In the genomic region with DNA sequence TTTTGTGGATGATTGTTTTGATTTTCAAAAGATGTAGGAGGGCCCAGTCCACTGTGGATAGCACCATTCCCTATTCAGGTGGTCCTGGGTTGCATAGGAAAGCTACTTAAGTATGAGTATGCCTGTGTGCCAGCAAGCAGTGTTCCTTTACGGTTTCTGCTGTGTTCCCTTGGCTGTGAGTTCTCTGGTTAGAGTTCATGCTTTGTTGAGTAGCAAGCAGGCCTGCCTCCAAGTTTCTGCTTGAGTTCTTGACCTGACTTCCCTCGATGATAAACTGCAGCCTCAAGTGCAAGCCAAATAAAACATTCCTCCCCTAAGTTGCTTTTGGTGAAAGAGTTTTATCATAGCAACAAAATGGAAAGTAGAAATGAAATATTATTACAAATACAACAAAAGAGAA, we compare ENCODE assay signal across 15 mouse cellular contexts.
DNase-seq lines count a peak whose midpoint lies in the region; ATAC-seq and TF ChIP-seq lines count a peak whose summit lies in the region.
"Had no signal": no experiment of that assay in that cellular context is flagged by ENCODE, and none has a peak within 500 bp of the region (broad histone marks: within the 10 kb centered on the region; RNA-seq: fewer than 3 reads in every experiment).

No protein-coding gene starts in this region.

- WGBS in kidney, embryonic 16.5 days, result 32% methylated on average over 2 of the region's 2 CpGs
- WGBS in forebrain, embryonic 12.5 days, result 78% methylated on average over 2 of the region's 2 CpGs
- WGBS in cerebellum, adult 2 months, result 14% methylated on average over 2 of the region's 2 CpGs

- no peak overlapping the region for H3K4me2 ChIP-seq in kidney, embryonic 16.5 days (replicated peaks; ENCODE audit: low read depth, low read length)
- H3K4me2 ChIP-seq in forebrain, embryonic 12.5 days, result no peak overlapping the region
- H3K4me2 ChIP-seq: embryonic facial prominence, embryonic 12.5 days; liver, embryonic 13.5 days had no signal

- no peaks in the 10 kb centered on the region for H3K36me3 ChIP-seq in kidney, embryonic 16.5 days (ENCODE audit: insufficient read depth, low read length)
- H3K36me3 ChIP-seq in forebrain, embryonic 12.5 days (replicated peaks), result no peaks in the 10 kb centered on the region
- H3K36me3 ChIP-seq: embryonic facial prominence, embryonic 12.5 days; liver, embryonic 13.5 days had no signal

- ATAC-seq in kidney, embryonic 16.5 days (ENCODE audit: low FRiP score, low TSS enrichment), result peak; percentile 69; the same call in 1 of the 2 replicates
- no peak for ATAC-seq in forebrain, embryonic 12.5 days (ENCODE audit: low FRiP score)
- ATAC-seq: forebrain, embryonic 14.5 days; intestine, embryonic 16.5 days; Patski had no signal

- H3K27ac ChIP-seq in kidney, embryonic 16.5 days (ENCODE audit: low read length), result no peak overlapping the region
- H3K27ac ChIP-seq in forebrain, embryonic 12.5 days, result no peak overlapping the region
- H3K27ac ChIP-seq in cerebellum, adult 2 months (ENCODE audit: insufficient read depth, low read length), result no peak overlapping the region
- H3K27ac ChIP-seq: embryonic facial prominence, embryonic 12.5 days; liver, embryonic 13.5 days had no signal

- H3K4me1 ChIP-seq in kidney, embryonic 16.5 days (ENCODE audit: insufficient read depth, low read length), result no peaks in the 10 kb centered on the region
- no peaks in the 10 kb centered on the region for H3K4me1 ChIP-seq in forebrain, embryonic 12.5 days
- no peaks in the 10 kb centered on the region for H3K4me1 ChIP-seq in cerebellum, adult 2 months (ENCODE audit: control insufficient read depth, insufficient read depth, low read length)
- H3K4me1 ChIP-seq: embryonic facial prominence, embryonic 12.5 days; liver, embryonic 13.5 days had no signal

- H3K9me3 ChIP-seq in kidney, embryonic 16.5 days (ENCODE audit: low read length), result no peaks in the 10 kb centered on the region
- no peaks in the 10 kb centered on the region for H3K9me3 ChIP-seq in forebrain, embryonic 12.5 days
- H3K9me3 ChIP-seq: embryonic facial prominence, embryonic 12.5 days; liver, embryonic 13.5 days had no signal

- intact Hi-C loops in heart, postnatal 10 days (cut with DNase I), result no loop called here

- no peak for TF ChIP-seq POLR2A in cerebellum, adult 2 months (IDR thresholded peaks at IDR 0.05; ENCODE audit: borderline replicate concordance, insufficient read depth, low read length)

- peak; percentile 6 for DNase-seq in ovary, postnatal 36 days (ENCODE audit: low spot score)
- DNase-seq in ovary, postnatal 14 days (ENCODE audit: low spot score), result no peak
- peak; percentile 33 to 39 for DNase-seq in heart, postnatal 10 days
- DNase-seq in layer of hippocampus, postnatal 36 days, result no peak
- no peak for DNase-seq in cerebellum, adult 2 months
- DNase-seq: cerebellum, adult 8-10 months; liver, embryonic 13.5 days; thymus, postnatal 14 days had no signal

- TF ChIP-seq CTCF in cerebellum, adult 2 months (IDR thresholded peaks at IDR 0.05; ENCODE audit: borderline replicate concordance, insufficient read depth, low read depth, low read length), result no peak

- no peak overlapping the region for H3K4me3 ChIP-seq in kidney, embryonic 16.5 days (ENCODE audit: low read length)
- H3K4me3 ChIP-seq in forebrain, embryonic 12.5 days (replicated peaks), result no peak overlapping the region
- no peak overlapping the region for H3K4me3 ChIP-seq in cerebellum, adult 2 months (replicated peaks; ENCODE audit: insufficient read depth, low read depth, low read length)
- H3K4me3 ChIP-seq: embryonic facial prominence, embryonic 12.5 days; liver, embryonic 13.5 days had no signal

- H3K27me3 ChIP-seq in kidney, embryonic 16.5 days (ENCODE audit: insufficient read depth, low read length), result no peaks in the 10 kb centered on the region
- H3K27me3 ChIP-seq in forebrain, embryonic 12.5 days, result no peaks in the 10 kb centered on the region
- no peaks in the 10 kb centered on the region for H3K27me3 ChIP-seq in cerebellum, adult 2 months (ENCODE audit: control insufficient read depth, insufficient read depth, low read length)
- H3K27me3 ChIP-seq: CH12.LX; embryonic facial prominence, embryonic 12.5 days; liver, embryonic 13.5 days; Patski had no signal

- no peak overlapping the region for H3K9ac ChIP-seq in kidney, embryonic 16.5 days (replicated peaks; ENCODE audit: low read length)
- H3K9ac ChIP-seq in forebrain, embryonic 12.5 days, result no peak overlapping the region
- H3K9ac ChIP-seq: embryonic facial prominence, embryonic 12.5 days; liver, embryonic 13.5 days had no signal

Comparison
In these comparisons a context has a peak if more than half of its experiments do, and no peak if none do; other contexts are left out.
1. DNase-seq: peak in ovary, postnatal 36 days (single experiment) and heart, postnatal 10 days (2 of 2); none in ovary, postnatal 14 days (single experiment), layer of hippocampus, postnatal 36 days (0 of 2) and cerebellum, adult 2 months (0 of 2).